Mouse (Mus musculus) erythroblast, embryonic 14.5 days (primary cell): Measurements from ENCODE around the gene Prodh2.

Experiments
- GATA1 ChIP-seq: IDR thresholded peaks from 2 replicates; pipeline ENCODE4 v1.6.1; 2012; ENCODE audit warnings: low read length, inconsistent platforms, mixed read lengths
- TAL1 ChIP-seq: IDR thresholded peaks from 3 replicates; pipeline ENCODE4 v1.6.1; 2012; ENCODE audit warnings: low read length, inconsistent platforms, mixed read lengths

DNA sequence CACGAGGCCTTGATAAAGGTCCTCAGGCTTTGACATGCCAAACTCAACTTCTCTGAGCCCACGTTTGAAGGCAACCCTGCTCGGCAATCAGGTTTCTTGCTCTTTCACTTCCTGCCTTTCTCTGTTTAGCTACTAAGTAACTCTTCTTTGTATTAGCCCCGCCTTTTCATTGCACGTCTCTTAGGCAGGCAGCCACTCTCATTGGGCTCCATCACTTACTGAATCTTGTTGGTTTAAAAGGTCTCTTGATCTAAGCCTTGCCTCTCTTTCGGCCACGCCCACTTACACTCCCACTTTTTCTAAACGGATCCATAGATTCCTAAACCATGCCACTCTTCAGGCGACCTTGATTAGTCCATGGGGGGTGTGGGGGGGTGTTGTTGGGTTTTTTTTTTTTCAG, 49.7 kb upstream of the Prodh2 start:
- TF ChIP-seq GATA1 (no peak), TAL1 (no peak)
